Mouse (Mus musculus) adipocyte (in vitro differentiated cells): ENCODE results near the gene Ptpn23.
"Not testable (repeated sequence)": the region's sequence is repeated elsewhere in the genome, so short reads cannot be mapped to it uniquely, and the experiment has no call there.

Experiments
- DNase-seq: peaks from one replicate; pipeline ENCODE4 v3.0.0-alpha.2; 2016; ENCODE audit warnings: low spot score

Ptpn23 gene

GRCm38 (mm10) chr9:110408099-110408773, at the start of gene Ptpn23:
Gene Ptpn23, minus strand, starts transcription at chr9:110408213.
- peak; percentile 97 for DNase-seq

- no peak for DNase-seq
Observed at GRCm38 (mm10) chr9:110452523-110452922, 44.5 kb upstream of the Ptpn23 start.

GRCm38 (mm10) chr9:110448857-110449617, 41.0 kb upstream of the Ptpn23 start:
- peak; percentile 90 for DNase-seq

- DNase-seq = no peak
Observed at GRCm38 (mm10) chr9:110448356-110448755, 40.3 kb upstream of the Ptpn23 start.

- DNase-seq = no peak
Observed at GRCm38 (mm10) chr9:110440559-110440958, 32.5 kb upstream of the Ptpn23 start.

- DNase-seq = no peak
Observed at GRCm38 (mm10) chr9:110440049-110440448, 32.0 kb upstream of the Ptpn23 start.

GRCm38 (mm10) chr9:110436041-110436440, 28.0 kb upstream of the Ptpn23 start:
- no peak for DNase-seq

GRCm38 (mm10) chr9:110433045-110433444, 25.0 kb upstream of the Ptpn23 start:
- DNase-seq = no peak

GRCm38 (mm10) chr9:110431241-110431640, 23.2 kb upstream of the Ptpn23 start:
- no peak for DNase-seq

GRCm38 (mm10) chr9:110419511-110420112, 11.6 kb upstream of the Ptpn23 start, which contains the start of gene Ngp:
Gene Ngp, plus strand, starts transcription at chr9:110419747.
- peak; percentile 42 for DNase-seq

- DNase-seq = peak; percentile 69
Observed at GRCm38 (mm10) chr9:110413785-110414184, 5.8 kb upstream of the Ptpn23 start.

- DNase-seq = peak; percentile 14
Observed at GRCm38 (mm10) chr9:110412926-110413325, 4.9 kb upstream of the Ptpn23 start.

- DNase-seq = peak; percentile 91
Observed at GRCm38 (mm10) chr9:110410908-110411887, 3.2 kb upstream of the Ptpn23 start.

GRCm38 (mm10) chr9:110407311-110408098, 508 bp downstream of the Ptpn23 start:
- peak; percentile 43 for DNase-seq

- DNase-seq = not testable (repeated sequence)
Observed at GRCm38 (mm10) chr9:110403240-110403639, 4.8 kb downstream of the Ptpn23 start.

- DNase-seq = no peak
Observed at GRCm38 (mm10) chr9:110402731-110403130, 5.3 kb downstream of the Ptpn23 start.

- no peak for DNase-seq
Observed at GRCm38 (mm10) chr9:110400650-110401049, 7.4 kb downstream of the Ptpn23 start.

- DNase-seq = no peak
Observed at GRCm38 (mm10) chr9:110393295-110393694, 14.7 kb downstream of the Ptpn23 start.

GRCm38 (mm10) chr9:110390843-110391242, 17.2 kb downstream of the Ptpn23 start:
- no peak for DNase-seq

- no peak for DNase-seq
Observed at GRCm38 (mm10) chr9:110388011-110388410, 20.0 kb downstream of the Ptpn23 start.
